Mouse (Mus musculus) heart, postnatal 0 days (tissue): ENCODE data around the gene Sectm1b. TPM values are rescaled to one million over a fixed set of nuclear protein-coding genes. Genes with fewer than 3 reads are reported as not detected.

Source experiments
- ATAC-seq: fragments of 200-750 bp; cut with Nextera tagmentation; 2 replicates; pipeline ENCODE4 v1.8.0; 2017; ENCODE audit warnings: low read depth, moderate number of reproducible peaks, moderate library complexity; ENCODE audit not compliant: insufficient read depth
- DNase-seq: peaks from one replicate; pipeline ENCODE4 v3.0.0-alpha.2; 2016; ENCODE audit warnings: low spot score
- H3K27ac ChIP-seq: fragments of 300-500 bp; sonication (generic); 2 replicates; pipeline ENCODE4 v1.5.1; 2014; ENCODE audit warnings: low read depth, mild to moderate bottlenecking
- H3K27me3 ChIP-seq: fragments of 300-500 bp; sonication (generic); 2 replicates; pipeline ENCODE4 v1.6.1; 2014; ENCODE audit warnings: low read length, mixed read lengths; ENCODE audit not compliant: control insufficient read depth, insufficient read depth
- H3K36me3 ChIP-seq: fragments of 300-500 bp; sonication (generic); replicated peaks from 2 replicates; pipeline ENCODE4 v1.6.1; 2014; ENCODE audit warnings: low read length, mixed read lengths; ENCODE audit not compliant: control insufficient read depth, insufficient read depth
- H3K4me1 ChIP-seq: fragments of 300-500 bp; sonication (generic); 2 replicates; pipeline ENCODE4 v1.6.1; 2014; ENCODE audit warnings: antibody characterized with exemption; ENCODE audit not compliant: control insufficient read depth, insufficient read depth
- H3K4me2 ChIP-seq: fragments of 300-500 bp; sonication (generic); 2 replicates; pipeline ENCODE4 v1.6.1; 2014; ENCODE audit warnings: low read depth, mild to moderate bottlenecking, low read length, moderate library complexity
- H3K4me3 ChIP-seq: fragments of 300-500 bp; sonication (generic); 2 replicates; pipeline ENCODE4 v1.5.1; 2014; ENCODE audit warnings: low read depth, low read length
- H3K9ac ChIP-seq: fragments of 300-500 bp; sonication (generic); replicated peaks from 2 replicates; pipeline ENCODE4 v1.6.1; 2014; ENCODE audit warnings: low read depth, low read length, mixed read lengths
- H3K9me3 ChIP-seq: fragments of 300-500 bp; sonication (generic); replicated peaks from 2 replicates; pipeline ENCODE4 v1.6.1; 2016; ENCODE audit warnings: low read length; ENCODE audit not compliant: control insufficient read depth
- CTCF ChIP-seq: IDR thresholded peaks from 2 replicates; pipeline ENCODE4 v1.5.1; 2016; ENCODE audit warnings: antibody characterized with exemption, control low read depth, low read depth
- EP300 ChIP-seq: IDR thresholded peaks from 2 replicates; pipeline ENCODE4 v1.6.1; 2016; ENCODE audit warnings: antibody characterized with exemption, low read depth
- WGBS: fragments of 180-500 bp; shearing (Covaris S2); extraction: QIAGEN DNeasy Blood & Tissue Kit; methylation state at CpG from one replicate; pipeline ENCODE4 v1.1.7; 2014; 5-methylcytosine and 5-hydroxymethylcytosine counted together
- polyA plus RNA-seq: library from polyadenylated mRNA; unstranded; fragments of >200 nt; fragmentation: Nextera tagmentation; extraction: Ambion mirVana; gene quantifications from 2 replicates; pipeline ENCODE4 v1.2.1, GENCODE M21; 2015
- total RNA-seq: library from RNA; depleted of rRNA; stranded (reverse); fragments of >200 nt; gene quantifications from 2 replicates; pipeline ENCODE4 v1.2.3, GENCODE M21; 2014; ENCODE audit warnings: low replicate concordance

The Sectm1b gene
- total and polyA plus RNA-seq, 2 experiments from 2014 or later = 0.10 TPM; not detected in 1

- no peak overlapping the region for H3K9ac ChIP-seq
- H3K4me2 ChIP-seq = no peak overlapping the region
- H3K9me3 ChIP-seq = no peaks in the 10 kb centered on the region
- H3K4me3 ChIP-seq = no peak overlapping the region
- DNase-seq (no peak), ATAC-seq (no peak)
- no peak overlapping the region for H3K27ac ChIP-seq
- peaks cover 8% of the 10 kb centered on the region; the same call in 1 of the 2 replicates for H3K4me1 ChIP-seq
- no peak for TF ChIP-seq CTCF
- no peak for TF ChIP-seq EP300
- H3K27me3 ChIP-seq = 0 out of 2 replicates have a peak, but pooled peaks cover 3% of the 10 kb centered on the region
- H3K36me3 ChIP-seq = no peaks in the 10 kb centered on the region
- WGBS = 44% methylated on average over 7 of the region's 7 CpGs
Observed at GRCm38 (mm10) chr11:121056536-121057236, 6.7 kb downstream of the Sectm1b start.

DNA sequence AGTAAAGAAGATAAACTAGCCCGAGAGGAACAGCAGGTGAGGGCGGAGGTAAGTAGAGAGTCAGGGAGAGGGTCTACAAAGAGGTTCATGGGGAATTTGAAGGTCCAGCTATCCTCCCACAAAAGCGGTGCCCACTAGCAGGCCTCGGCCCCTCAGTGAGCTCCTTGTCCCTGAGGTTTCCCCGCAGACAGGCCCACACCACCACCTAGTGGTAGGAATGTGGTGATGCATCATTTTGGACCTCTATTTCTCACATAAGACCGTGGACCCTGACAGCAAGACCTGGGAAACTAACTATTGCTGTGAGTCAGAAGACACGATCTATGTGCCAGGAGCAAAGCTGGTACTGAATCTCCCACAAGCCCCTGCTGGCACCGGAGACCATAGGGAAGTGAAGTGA is 9.8 kb downstream of the Sectm1b start:
- no peak overlapping the region for H3K4me3 ChIP-seq
- no peak overlapping the region for H3K9ac ChIP-seq
- no peaks in the 10 kb centered on the region for H3K36me3 ChIP-seq
- ATAC-seq (peak; percentile 53), DNase-seq (peak; percentile 75)
- 15% methylated on average over 8 of the region's 8 CpGs for WGBS
- H3K27ac ChIP-seq = no peak overlapping the region
- no peak overlapping the region for H3K4me2 ChIP-seq
- H3K4me1 ChIP-seq = peaks cover 5% of the 10 kb centered on the region; the same call in 1 of the 2 replicates
- TF ChIP-seq EP300 (no peak), CTCF (peak; percentile 98)
- H3K9me3 ChIP-seq = no peaks in the 10 kb centered on the region
- H3K27me3 ChIP-seq = 0 out of 2 replicates have a peak, but pooled peaks cover 3% of the 10 kb centered on the region

- DNase-seq (no peak), ATAC-seq (no peak)
- 0 out of 2 replicates have a peak, but pooled peaks cover 3% of the 10 kb centered on the region for H3K27me3 ChIP-seq
- no peaks in the 10 kb centered on the region for H3K36me3 ChIP-seq
- no peak for TF ChIP-seq CTCF
- TF ChIP-seq EP300 = no peak
- 73% methylated on average over 4 of the region's 4 CpGs for WGBS
- no peaks in the 10 kb centered on the region for H3K9me3 ChIP-seq
- H3K27ac ChIP-seq = no peak overlapping the region
- peaks cover 5% of the 10 kb centered on the region; the same call in 1 of the 2 replicates for H3K4me1 ChIP-seq
- no peak overlapping the region for H3K9ac ChIP-seq
- H3K4me2 ChIP-seq = no peak overlapping the region
- no peak overlapping the region for H3K4me3 ChIP-seq
Observed at GRCm38 (mm10) chr11:121052387-121052786, 11.0 kb downstream of the Sectm1b start.

- 36% methylated on average over 1 of the region's 1 CpGs for WGBS
- Histone ChIP-seq H3K9me3 (no peaks in the 10 kb centered on the region), H3K9ac (no peak overlapping the region), H3K4me2 (no peak overlapping the region), H3K36me3 (no peaks in the 10 kb centered on the region), H3K27me3 (0 out of 2 replicates have a peak, but pooled peaks cover 3% of the 10 kb centered on the region), H3K4me3 (no peak overlapping the region), H3K4me1 (peaks cover 5% of the 10 kb centered on the region; the same call in 1 of the 2 replicates), H3K27ac (no peak overlapping the region)
- ATAC-seq (no peak), DNase-seq (no peak)
- TF ChIP-seq CTCF (no peak), EP300 (no peak)
Observed at GRCm38 (mm10) chr11:121051793-121052192, 11.6 kb downstream of the Sectm1b start.

- no peak overlapping the region for H3K4me3 ChIP-seq
- H3K27ac ChIP-seq = no peak overlapping the region
- no peak overlapping the region for H3K9ac ChIP-seq
- DNase-seq (no peak), ATAC-seq (no peak)
- H3K9me3 ChIP-seq = no peaks in the 10 kb centered on the region
- TF ChIP-seq EP300 = no peak
- TF ChIP-seq CTCF = no peak
- H3K4me1 ChIP-seq = no peaks in the 10 kb centered on the region
- no peaks in the 10 kb centered on the region for H3K36me3 ChIP-seq
- H3K27me3 ChIP-seq = no peaks in the 10 kb centered on the region
- H3K4me2 ChIP-seq = no peak overlapping the region
- WGBS = 56% methylated on average over 1 of the region's 1 CpGs
Observed at GRCm38 (mm10) chr11:121049840-121050239, 13.5 kb downstream of the Sectm1b start.

DNA sequence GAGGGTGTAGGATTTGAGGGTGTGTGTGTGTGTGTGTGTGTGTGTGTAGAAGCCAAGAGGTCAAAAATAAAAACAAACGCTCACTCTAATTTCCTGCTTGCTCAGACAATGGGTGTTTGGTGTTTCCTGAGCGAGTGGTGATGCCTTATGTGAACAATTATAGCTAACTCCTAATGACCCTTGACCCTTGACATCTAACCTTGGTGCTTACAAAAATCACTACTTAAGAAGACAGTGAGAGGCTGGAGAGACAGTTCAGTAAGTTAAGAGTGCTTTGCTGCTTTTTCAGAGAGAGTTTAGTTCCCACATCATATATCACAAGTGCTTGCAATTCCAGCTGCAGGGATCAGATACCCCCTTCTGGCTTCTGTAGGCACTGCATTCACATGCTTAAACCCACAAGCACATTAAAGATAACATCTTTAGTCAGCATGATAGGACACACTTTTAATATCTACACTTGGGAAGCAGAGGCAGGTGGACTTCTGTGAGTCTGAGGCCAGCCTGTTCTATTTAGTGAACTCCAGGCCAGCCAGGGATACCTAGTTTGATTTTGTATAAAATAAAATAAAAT is 15.5 kb downstream of the Sectm1b start:
- Histone ChIP-seq H3K4me3 (no peak overlapping the region), H3K36me3 (no peaks in the 10 kb centered on the region), H3K4me1 (no peaks in the 10 kb centered on the region), H3K9me3 (no peaks in the 10 kb centered on the region), H3K27ac (no peak overlapping the region), H3K27me3 (no peaks in the 10 kb centered on the region), H3K9ac (no peak overlapping the region), H3K4me2 (no peak overlapping the region)
- ATAC-seq = no peak
- WGBS = 56% methylated on average over 2 of the region's 2 CpGs
- peak; percentile 44 for TF ChIP-seq CTCF
- TF ChIP-seq EP300 = no peak
- no peak for DNase-seq
